Mouse (Mus musculus) midbrain, embryonic 10.5 days (tissue): Measurements from ENCODE around the gene Cd200r3. TPM values are rescaled to one million over a fixed set of nuclear protein-coding genes. Genes with fewer than 3 reads are reported as not detected.

ENCODE experiments used
- DNase-seq: peaks from one replicate; pipeline ENCODE4 v3.0.0-alpha.2; 2017; ENCODE audit warnings: low spot score
- H3K27ac ChIP-seq: fragments of 300-500 bp; sonication (generic); replicated peaks from 2 replicates; pipeline ENCODE4 v1.5.1; 2016; ENCODE audit warnings: mild to moderate bottlenecking
- H3K27me3 ChIP-seq: fragments of 300-500 bp; sonication (generic); 2 replicates; pipeline ENCODE4 v1.6.1; 2016; ENCODE audit warnings: low read depth, mild to moderate bottlenecking; ENCODE audit not compliant: poor library complexity, severe bottlenecking
- H3K36me3 ChIP-seq: fragments of 300-500 bp; sonication (generic); 2 replicates; pipeline ENCODE4 v1.6.1; 2016; ENCODE audit warnings: mild to moderate bottlenecking, moderate library complexity
- H3K4me1 ChIP-seq: fragments of 300-500 bp; sonication (generic); 2 replicates; pipeline ENCODE4 v1.6.1; 2016
- H3K4me3 ChIP-seq: fragments of 300-500 bp; sonication (generic); 2 replicates; pipeline ENCODE4 v1.5.1; 2016; ENCODE audit warnings: mild to moderate bottlenecking, moderate library complexity
- H3K9me3 ChIP-seq: fragments of 300-500 bp; sonication (generic); replicated peaks from 2 replicates; pipeline ENCODE4 v1.6.1; 2016; ENCODE audit warnings: mild to moderate bottlenecking
- WGBS: fragments of 180-500 bp; shearing (Covaris S2); methylation state at CpG from one replicate; pipeline ENCODE4 v1.1.7; 2016; 5-methylcytosine and 5-hydroxymethylcytosine counted together
- polyA plus RNA-seq: library from polyadenylated mRNA; unstranded; fragments of >200 nt; fragmentation: Nextera tagmentation; extraction: Ambion mirVana; gene quantifications from 2 replicates; pipeline ENCODE4 v1.2.1, GENCODE M21; 2016

The Cd200r3 gene
- polyA plus RNA-seq, 1 experiment from 2014 or later: not detected

DNA sequence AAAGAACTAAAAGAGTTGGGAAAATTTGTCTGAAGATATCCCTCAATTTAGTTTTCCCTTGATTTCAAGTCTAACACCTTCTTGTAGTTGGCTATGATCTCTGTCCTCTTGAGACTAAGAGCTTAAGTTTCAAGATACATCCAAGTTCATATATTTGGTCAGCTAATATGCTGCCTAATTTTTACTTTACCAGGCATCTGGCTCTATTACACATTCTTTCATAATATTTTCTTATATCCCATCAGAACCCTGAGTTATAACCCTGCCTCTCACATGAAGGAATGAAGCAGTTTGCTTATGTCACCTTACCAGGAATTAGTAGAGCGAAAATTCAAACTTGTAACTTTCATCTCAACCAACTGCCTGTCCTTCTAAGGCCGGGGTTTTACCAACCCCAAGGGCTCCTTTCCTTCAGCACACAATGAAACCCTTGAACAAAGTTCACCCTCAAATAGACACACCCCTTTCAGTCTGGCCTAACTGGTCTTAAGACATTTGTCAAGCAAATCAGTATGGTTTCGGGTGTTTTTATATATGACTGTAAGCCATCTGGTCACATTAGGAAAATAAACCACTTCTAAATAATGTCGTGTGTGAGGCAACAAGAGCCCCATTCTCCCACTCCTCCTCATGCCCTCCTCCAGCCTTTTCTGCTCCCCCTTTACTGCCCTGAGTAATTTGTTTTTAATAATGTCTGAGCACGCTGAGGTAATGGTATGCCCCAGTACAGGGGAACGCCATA is 33.6 kb downstream of the Cd200r3 start:
- H3K4me3 ChIP-seq: no peak overlapping the region
- H3K4me1 ChIP-seq: no peaks in the 10 kb centered on the region
- no peaks in the 10 kb centered on the region for H3K36me3 ChIP-seq
- no peak overlapping the region for H3K27ac ChIP-seq
- no peak for DNase-seq
- no peaks in the 10 kb centered on the region for H3K27me3 ChIP-seq
- 78% methylated on average over 6 of the region's 6 CpGs for WGBS
- H3K9me3 ChIP-seq: no peaks in the 10 kb centered on the region

DNA sequence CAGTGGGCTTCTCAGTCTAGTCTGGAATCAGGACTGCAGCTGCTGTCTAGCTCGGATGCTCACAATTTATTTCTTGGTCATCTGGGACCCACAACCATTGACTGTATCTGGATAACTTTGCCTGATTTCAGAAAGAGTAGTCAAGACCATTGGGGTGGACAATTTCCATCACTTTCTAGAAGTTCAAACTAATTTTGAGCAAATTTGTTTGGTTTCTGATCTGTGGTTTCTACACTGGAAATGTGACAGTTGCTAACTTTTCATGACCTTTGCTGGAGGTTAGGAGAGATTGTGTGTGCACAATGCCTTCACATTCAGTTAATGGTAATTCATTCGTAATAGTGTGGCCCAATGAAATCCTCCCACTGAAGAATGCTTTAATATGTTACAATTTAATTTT is 34.7 kb downstream of the Cd200r3 start:
- WGBS: 85% methylated on average over 2 of the region's 2 CpGs
- Histone ChIP-seq H3K27ac (no peak overlapping the region), H3K4me1 (no peaks in the 10 kb centered on the region), H3K4me3 (no peak overlapping the region), H3K36me3 (no peaks in the 10 kb centered on the region), H3K27me3 (no peaks in the 10 kb centered on the region), H3K9me3 (no peaks in the 10 kb centered on the region)
- no peak for DNase-seq

DNA sequence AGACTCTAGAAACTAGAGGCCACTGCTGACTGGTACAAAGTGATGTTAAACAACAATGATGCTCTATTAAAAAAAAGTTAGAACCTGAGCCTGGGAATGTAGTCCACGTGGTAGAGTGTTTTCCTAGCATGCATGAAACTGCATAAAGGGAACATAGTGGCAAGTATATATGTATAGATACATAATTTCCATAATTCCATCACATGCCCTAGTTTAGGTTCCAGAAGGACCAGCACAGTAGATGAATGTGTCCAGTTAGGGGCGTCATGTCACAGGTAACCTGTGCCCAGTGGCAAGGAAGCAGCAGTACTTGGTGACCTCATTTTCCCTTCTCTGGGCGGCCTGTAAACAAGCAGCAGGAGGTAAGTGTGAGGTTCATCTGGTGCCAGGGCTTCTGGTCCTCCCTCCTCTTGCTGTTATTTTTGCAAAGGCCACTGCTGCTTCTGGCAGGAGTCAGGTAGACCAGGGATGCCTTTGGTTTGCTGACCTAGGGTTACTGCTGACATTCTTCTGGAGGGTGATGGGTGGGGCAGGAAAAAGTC is 35.9 kb downstream of the Cd200r3 start:
- Histone ChIP-seq H3K4me1 (no peaks in the 10 kb centered on the region), H3K27me3 (no peaks in the 10 kb centered on the region), H3K36me3 (no peaks in the 10 kb centered on the region), H3K9me3 (no peaks in the 10 kb centered on the region), H3K4me3 (no peak overlapping the region), H3K27ac (no peak overlapping the region)
- no peak for DNase-seq
- 70% methylated on average over 3 of the region's 3 CpGs for WGBS

DNA sequence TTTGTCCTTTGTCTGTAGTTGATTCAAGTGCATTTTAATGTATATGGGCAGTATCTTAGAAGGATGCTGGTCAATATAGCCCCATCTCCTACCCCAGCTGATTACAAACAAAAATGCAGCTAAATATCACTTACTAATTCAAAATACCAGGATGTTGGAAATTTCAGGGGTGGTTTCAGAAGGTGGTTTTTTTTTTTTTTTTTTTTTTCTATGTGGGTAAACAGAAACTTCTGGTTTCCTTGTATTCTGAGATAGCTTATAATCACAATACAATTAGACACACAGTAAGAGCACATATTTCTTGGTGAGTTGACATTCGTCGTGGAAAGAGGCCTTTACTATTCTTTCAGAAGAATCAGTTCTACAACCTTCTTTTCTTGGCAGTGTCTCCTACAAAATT is 39.5 kb downstream of the Cd200r3 start:
- Histone ChIP-seq H3K4me3 (no peak overlapping the region), H3K36me3 (no peaks in the 10 kb centered on the region), H3K27ac (no peak overlapping the region), H3K4me1 (peaks cover 7% of the 10 kb centered on the region), H3K9me3 (no peaks in the 10 kb centered on the region), H3K27me3 (no peaks in the 10 kb centered on the region)
- WGBS: 96% methylated on average over 2 of the region's 2 CpGs
- no peak for DNase-seq

DNA sequence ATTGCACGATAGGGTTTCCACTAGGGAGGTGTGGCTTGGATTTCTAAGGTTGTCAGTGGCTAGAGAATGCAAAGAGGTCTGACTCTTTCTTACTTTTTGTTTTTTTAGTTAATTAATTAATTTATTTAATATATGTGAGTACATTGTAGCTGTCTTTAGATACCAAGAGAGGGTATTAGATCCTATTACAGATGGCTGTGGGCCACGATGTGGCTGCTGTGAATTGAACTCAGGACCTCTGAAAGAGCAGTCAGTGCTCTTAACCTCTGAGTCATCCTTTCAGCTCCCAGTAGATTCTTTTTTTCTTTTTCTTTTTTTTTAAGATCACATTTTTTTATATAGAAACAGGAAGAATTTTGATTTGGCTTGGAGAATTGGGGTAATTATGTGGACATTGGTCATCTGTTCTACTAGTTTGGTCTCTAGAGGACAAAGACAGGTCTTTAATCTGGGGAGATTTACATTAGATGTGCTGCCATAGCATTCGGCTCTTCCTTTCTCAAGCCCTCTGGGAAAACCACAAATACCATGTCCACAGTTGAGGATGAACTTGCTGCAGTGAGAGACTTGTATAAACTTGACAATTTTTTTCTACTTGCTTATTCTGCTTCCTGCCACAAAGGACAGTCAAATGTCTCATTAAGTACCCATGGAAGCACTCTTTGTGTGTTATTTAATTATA is 40.0 kb downstream of the Cd200r3 start:
- no peaks in the 10 kb centered on the region for H3K36me3 ChIP-seq
- 82% methylated on average over 3 of the region's 3 CpGs for WGBS
- no peak overlapping the region for H3K4me3 ChIP-seq
- no peak for DNase-seq
- H3K4me1 ChIP-seq: peaks cover 7% of the 10 kb centered on the region
- H3K27me3 ChIP-seq: no peaks in the 10 kb centered on the region
- H3K9me3 ChIP-seq: no peaks in the 10 kb centered on the region
- no peak overlapping the region for H3K27ac ChIP-seq

DNA sequence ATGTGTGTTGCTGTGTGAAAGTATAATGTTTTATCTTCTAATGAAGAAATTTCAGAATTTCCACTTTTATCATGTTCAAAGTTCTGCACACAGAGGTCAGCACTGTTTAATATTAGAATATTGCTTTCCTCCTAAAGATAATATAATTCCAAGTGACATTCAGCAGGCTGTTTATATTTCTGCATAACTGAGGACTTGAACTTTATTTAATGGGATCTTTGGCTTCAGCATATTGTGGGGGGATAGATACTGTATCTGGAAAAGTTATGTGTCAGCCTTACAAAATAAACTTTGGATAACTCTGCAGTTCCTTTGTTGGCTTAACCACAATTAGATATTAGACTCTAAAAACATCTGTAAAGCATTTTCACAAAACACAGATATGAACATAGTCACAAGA is 40.6 kb downstream of the Cd200r3 start:
- DNase-seq: no peak
- peaks cover 7% of the 10 kb centered on the region for H3K4me1 ChIP-seq
- no peaks in the 10 kb centered on the region for H3K9me3 ChIP-seq
- no peak overlapping the region for H3K27ac ChIP-seq
- no peaks in the 10 kb centered on the region for H3K36me3 ChIP-seq
- no peaks in the 10 kb centered on the region for H3K27me3 ChIP-seq
- H3K4me3 ChIP-seq: no peak overlapping the region

DNA sequence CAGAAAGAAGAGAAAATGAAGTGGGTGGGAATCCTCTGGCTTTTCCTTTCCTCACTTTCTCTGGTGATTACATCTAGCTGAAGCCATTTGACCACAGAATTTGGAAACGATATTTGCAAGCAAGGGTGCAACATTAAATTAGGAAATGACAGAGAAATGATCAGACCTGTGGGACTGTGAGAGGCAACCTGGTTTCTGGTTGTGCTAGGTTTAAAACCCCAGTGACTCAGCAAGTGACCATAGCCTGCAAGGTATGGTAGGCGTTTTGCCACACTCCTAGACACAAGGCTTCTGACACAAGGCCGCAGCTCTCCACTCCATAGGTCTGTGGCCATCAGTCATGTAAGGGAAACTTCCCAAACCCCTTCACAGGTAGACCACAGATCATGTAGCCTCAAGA is 41.4 kb downstream of the Cd200r3 start:
- H3K27ac ChIP-seq: no peak overlapping the region
- H3K9me3 ChIP-seq: no peaks in the 10 kb centered on the region
- H3K4me1 ChIP-seq: peaks cover 7% of the 10 kb centered on the region
- DNase-seq: no peak
- WGBS: 76% methylated on average over 3 of the region's 3 CpGs
- no peaks in the 10 kb centered on the region for H3K36me3 ChIP-seq
- H3K27me3 ChIP-seq: no peaks in the 10 kb centered on the region
- no peak overlapping the region for H3K4me3 ChIP-seq

DNA sequence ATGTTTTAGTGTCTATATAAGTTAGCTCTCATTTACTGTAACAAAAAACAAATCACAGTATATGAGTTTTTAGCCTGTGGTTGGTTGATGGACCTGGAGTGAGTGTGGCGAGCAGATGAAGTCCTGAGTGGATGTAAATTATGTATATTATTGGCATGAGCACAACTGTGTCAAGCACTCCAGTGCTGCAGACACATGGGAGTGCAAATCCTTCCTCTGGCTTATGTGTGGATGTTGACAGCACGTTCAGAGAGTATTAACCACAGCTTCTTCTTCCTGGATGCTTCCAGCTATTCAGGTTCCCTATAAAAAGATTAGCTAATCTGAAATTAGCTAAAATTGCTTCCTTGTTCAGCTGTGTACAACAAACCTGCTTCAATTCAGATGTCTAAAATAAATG is 42.6 kb downstream of the Cd200r3 start:
- Histone ChIP-seq H3K4me3 (no peak overlapping the region), H3K9me3 (no peaks in the 10 kb centered on the region)
- whole genome bisulfite sequencing: 74% methylated on average over 2 of the region's 2 CpGs

DNA sequence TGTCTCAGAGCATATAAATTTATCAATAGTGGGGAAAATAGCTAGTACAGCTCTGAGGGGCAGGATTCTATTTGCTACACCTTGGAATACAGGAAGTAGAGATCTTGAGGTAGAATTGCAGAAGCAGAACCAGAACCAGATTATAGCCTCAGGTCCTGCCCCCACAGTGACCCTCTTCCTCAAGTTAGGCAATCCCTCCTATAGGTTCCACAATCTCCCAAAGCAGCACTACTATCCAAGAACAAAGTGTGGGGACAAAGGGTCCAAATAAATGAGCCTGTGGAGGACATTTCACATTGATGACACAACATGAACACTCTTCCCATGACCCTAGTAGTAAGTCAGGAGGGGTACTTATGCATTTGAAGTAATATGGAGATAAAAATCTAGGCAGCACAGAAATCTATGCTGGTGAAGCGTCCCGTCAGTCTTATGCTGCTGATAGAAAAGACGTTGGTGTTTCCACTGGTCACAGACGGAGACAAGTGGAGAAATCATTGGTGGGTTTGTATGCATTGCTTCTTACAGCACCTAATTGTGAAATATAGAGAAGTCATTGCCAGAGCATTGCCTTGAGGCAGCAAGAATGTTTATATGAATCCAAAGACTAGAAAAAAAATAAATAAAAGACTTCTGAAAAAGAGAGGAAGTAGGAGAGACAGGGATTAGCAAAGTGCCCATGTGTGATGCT is 45.3 kb downstream of the Cd200r3 start:
- peaks cover 7% of the 10 kb centered on the region for H3K4me1 ChIP-seq
- no peaks in the 10 kb centered on the region for H3K36me3 ChIP-seq
- no peaks in the 10 kb centered on the region for H3K27me3 ChIP-seq
- H3K27ac ChIP-seq: no peak overlapping the region
- 94% methylated on average over 4 of the region's 4 CpGs for WGBS
- H3K4me3 ChIP-seq: no peak overlapping the region
- no peak for DNase-seq
- H3K9me3 ChIP-seq: no peaks in the 10 kb centered on the region

More for the DNA sequence above, 42.6 kb downstream of the Cd200r3 start:
- no peak for DNase-seq
- H3K36me3 ChIP-seq: no peaks in the 10 kb centered on the region
- peaks cover 7% of the 10 kb centered on the region for H3K4me1 ChIP-seq
- no peaks in the 10 kb centered on the region for H3K27me3 ChIP-seq
- H3K27ac ChIP-seq: no peak overlapping the region

DNA sequence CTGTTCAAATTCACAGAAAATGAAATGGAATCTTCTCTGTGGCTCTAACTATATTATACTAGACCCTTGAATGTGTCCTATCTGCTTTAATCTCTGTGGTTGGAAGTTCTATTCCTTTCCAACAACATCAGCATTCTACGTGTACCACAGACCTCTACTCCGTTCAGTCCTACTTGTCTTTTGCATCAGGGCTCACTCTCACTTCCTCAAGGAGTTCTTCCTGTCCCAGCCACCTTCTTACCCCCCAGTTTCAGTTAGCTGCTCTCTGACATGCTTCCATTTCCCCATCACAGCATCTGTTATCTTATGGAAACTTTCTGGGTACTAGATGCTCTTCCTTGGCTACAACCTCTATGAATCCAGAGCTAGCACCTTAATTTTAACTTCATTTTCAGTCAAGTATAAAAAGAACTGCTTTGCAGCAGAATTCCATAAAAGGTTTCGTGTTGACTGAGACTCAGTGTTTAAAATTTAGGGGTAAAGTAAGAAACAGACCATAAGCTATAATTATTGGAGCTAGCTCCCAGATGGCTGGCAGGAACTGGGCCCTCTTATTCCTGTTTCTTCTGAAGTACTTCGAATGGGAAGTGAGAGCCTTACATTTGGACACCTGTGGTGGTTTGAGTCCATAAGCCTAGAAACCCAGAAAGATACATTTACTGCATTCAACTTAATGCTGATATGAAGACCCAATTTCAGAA is 50.0 kb downstream of the Cd200r3 start:
- Histone ChIP-seq H3K36me3 (no peaks in the 10 kb centered on the region), H3K27me3 (no peaks in the 10 kb centered on the region), H3K4me1 (no peaks in the 10 kb centered on the region), H3K9me3 (no peaks in the 10 kb centered on the region), H3K4me3 (no peak overlapping the region), H3K27ac (no peak overlapping the region)
- WGBS: 90% methylated on average over 4 of the region's 4 CpGs
- no peak for DNase-seq

DNA sequence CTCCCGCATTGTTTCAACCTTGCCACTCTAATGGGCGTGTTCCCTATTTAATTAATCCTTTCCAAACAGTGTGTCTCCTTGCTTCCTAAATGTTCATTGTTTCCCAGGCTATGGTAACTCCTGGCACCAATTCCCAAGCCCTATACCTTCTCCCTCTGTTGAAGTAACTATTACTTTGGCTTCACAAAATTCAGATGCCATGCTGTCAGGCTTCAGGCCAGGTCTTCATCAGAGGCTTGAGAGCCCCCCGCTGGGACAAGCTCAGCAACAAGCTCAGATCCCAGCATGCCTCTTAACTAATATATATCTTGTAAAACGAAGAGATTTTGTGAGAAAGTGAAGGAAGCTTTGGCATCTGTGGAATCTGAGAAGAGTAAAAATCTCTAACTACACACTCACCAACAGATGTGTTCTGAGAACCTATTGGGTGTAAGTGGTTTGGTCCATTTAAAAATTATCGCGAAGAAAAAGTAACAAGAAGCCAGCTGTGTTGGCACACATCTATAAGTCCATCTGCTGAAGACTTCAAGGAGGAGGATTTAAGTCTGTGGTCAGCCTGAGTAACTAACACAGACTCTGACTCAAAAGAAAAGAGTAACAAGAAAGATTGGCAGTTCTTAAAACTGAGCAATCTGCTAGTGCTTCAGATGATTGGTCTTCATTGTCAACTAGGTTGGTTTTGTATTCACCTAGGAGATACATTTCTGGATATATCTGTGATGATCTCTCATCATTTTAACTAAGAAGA is 50.9 kb downstream of the Cd200r3 start:
- H3K4me3 ChIP-seq: no peak overlapping the region
- no peaks in the 10 kb centered on the region for H3K36me3 ChIP-seq
- 74% methylated on average over 6 of the region's 6 CpGs for WGBS
- no peaks in the 10 kb centered on the region for H3K27me3 ChIP-seq
- no peaks in the 10 kb centered on the region for H3K9me3 ChIP-seq
- H3K27ac ChIP-seq: no peak overlapping the region
- DNase-seq: no peak
- no peaks in the 10 kb centered on the region for H3K4me1 ChIP-seq

DNA sequence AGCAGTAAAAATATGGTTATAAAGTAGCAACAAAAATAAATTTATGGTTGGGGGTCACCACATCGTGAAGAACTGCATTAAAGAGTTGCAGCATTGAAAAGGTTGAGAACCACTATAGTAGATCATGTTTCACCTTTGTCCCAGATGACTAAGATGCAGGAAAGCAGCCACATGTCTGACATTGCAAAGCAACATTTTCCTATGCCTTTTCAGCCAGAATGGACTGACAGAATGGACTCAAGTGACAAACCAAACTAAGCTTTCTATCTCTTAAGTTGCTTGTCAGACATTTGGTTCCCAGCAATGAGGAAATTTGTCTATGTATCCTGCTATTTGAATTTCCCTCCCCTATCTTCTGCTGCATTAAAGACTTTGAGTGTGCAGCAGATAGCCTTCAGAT is 51.6 kb downstream of the Cd200r3 start:
- DNase-seq: no peak
- Histone ChIP-seq H3K4me1 (no peaks in the 10 kb centered on the region), H3K4me3 (no peak overlapping the region), H3K36me3 (no peaks in the 10 kb centered on the region), H3K27me3 (no peaks in the 10 kb centered on the region), H3K9me3 (no peaks in the 10 kb centered on the region), H3K27ac (no peak overlapping the region)
- 88% methylated on average over 1 of the region's 1 CpGs for WGBS
